Mouse (Mus musculus) midbrain, embryonic 16.5 days (tissue): ENCODE measurements around the gene Papln. TPM values are rescaled to one million over a fixed set of nuclear protein-coding genes. Genes with fewer than 3 reads are reported as not detected.

Source experiments
- ATAC-seq: fragments of 200-750 bp; cut with Nextera tagmentation; 2 replicates; pipeline ENCODE4 v1.8.0; 2017; ENCODE audit warnings: moderate TSS enrichment
- H3K27ac ChIP-seq: fragments of 300-500 bp; sonication (generic); 2 replicates; pipeline ENCODE4 v1.5.1; 2014; ENCODE audit warnings: mild to moderate bottlenecking, low read length, mixed read lengths
- H3K27me3 ChIP-seq: fragments of 300-500 bp; sonication (generic); 2 replicates; pipeline ENCODE4 v1.6.1; 2014; ENCODE audit warnings: low read depth, low read length, mixed read lengths; ENCODE audit not compliant: control insufficient read depth, insufficient read depth
- H3K36me3 ChIP-seq: fragments of 300-500 bp; sonication (generic); 2 replicates; pipeline ENCODE4 v1.6.1; 2014; ENCODE audit warnings: mild to moderate bottlenecking, low read length, moderate library complexity, mixed read lengths; ENCODE audit not compliant: control insufficient read depth, insufficient read depth
- H3K4me1 ChIP-seq: fragments of 300-500 bp; sonication (generic); 2 replicates; pipeline ENCODE4 v1.6.1; 2014; ENCODE audit warnings: mild to moderate bottlenecking, low read length, mixed read lengths; ENCODE audit not compliant: control insufficient read depth, insufficient read depth
- H3K4me2 ChIP-seq: fragments of 300-500 bp; sonication (generic); 2 replicates; pipeline ENCODE4 v1.6.1; 2014; ENCODE audit warnings: mild to moderate bottlenecking, low read length, mixed read lengths
- H3K4me3 ChIP-seq: fragments of 300-500 bp; sonication (generic); 2 replicates; pipeline ENCODE4 v1.5.1; 2014; ENCODE audit warnings: low read depth, mild to moderate bottlenecking, low read length, moderate library complexity, mixed read lengths
- H3K9ac ChIP-seq: fragments of 300-500 bp; sonication (generic); 2 replicates; pipeline ENCODE4 v1.6.1; 2014; ENCODE audit warnings: low read depth, low read length, mixed read lengths
- H3K9me3 ChIP-seq: fragments of 300-500 bp; sonication (generic); replicated peaks from 2 replicates; pipeline ENCODE4 v1.6.1; 2014; ENCODE audit warnings: mild to moderate bottlenecking, low read length, mixed read lengths; ENCODE audit not compliant: control insufficient read depth, poor library complexity, severe bottlenecking
- WGBS: fragments of 180-500 bp; shearing (Covaris S2); extraction: QIAGEN DNeasy Blood & Tissue Kit; methylation state at CpG from one replicate; pipeline ENCODE4 v1.1.7; 2014; 5-methylcytosine and 5-hydroxymethylcytosine counted together
- polyA plus RNA-seq: library from polyadenylated mRNA; unstranded; fragments of >200 nt; fragmentation: Nextera tagmentation; extraction: Ambion mirVana; gene quantifications from 2 replicates; pipeline ENCODE4 v1.2.1, GENCODE M21; 2015

The Papln gene
- polyA plus RNA-seq, 1 experiment from 2014 or later, result 0.16 TPM

DNA sequence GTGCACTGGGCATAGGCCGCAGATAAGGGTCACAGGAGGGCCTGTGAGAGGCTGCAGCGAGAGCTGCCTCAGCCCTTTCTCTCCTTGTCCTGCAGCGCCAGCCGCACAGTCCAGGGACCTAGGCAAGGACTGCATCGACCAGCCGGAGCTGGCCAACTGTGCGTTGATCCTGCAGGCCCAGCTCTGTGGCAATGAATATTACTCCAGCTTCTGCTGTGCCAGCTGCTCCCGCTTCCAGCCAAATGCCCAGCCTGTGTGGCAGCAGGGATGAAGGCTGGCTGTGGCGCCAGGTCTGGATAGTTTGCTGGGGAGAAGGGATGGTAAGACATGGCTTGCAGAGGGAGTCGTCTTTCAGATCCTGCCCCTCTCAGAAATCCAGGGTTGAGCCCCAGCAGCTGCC is 28.3 kb downstream of the Papln start:
- Histone ChIP-seq H3K9me3 (no peaks in the 10 kb centered on the region), H3K9ac (no peak overlapping the region), H3K27ac (no peak overlapping the region), H3K27me3 (no peaks in the 10 kb centered on the region), H3K4me2 (no peak overlapping the region), H3K4me3 (no peak overlapping the region), H3K36me3 (peaks cover 10% of the 10 kb centered on the region), H3K4me1 (peaks cover 3% of the 10 kb centered on the region)
- ATAC-seq, result no peak; the same call in 1 of the 2 replicates
- 75% methylated on average over 10 of the region's 10 CpGs for whole genome bisulfite sequencing

DNA sequence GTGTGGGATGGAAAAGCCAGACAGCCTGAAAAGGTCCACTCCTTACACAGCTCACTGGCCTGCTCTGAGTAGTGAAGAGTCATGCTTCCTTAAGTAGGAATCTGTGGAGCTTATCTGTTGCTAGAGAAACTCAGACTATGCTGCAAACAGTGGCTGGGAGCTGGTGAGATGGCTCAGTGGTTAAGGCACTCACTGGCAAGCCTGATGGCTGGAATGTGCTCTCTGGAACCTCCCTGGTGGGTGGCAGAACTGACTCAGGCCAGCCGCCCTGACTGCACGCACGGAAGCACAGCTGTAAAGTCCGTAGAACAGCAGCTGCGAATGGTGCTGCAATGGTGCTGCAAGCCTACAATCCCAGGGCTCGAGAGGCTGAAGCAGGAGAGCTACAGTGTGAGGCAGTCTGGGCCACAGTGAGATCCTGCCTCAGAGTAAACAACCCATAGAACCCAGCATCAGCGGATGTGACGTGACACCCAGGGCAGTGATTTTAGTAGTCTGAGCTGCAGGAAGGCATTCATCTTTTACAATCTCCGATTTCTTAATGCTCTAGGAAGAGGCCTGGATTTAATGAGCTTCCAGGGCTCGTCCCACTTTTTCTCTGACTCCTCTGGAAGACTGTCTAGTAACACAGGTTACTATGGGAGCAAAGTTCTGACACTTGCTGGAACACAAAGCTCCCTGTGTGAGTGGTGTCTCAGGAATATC is 29.4 kb downstream of the Papln start:
- Histone ChIP-seq H3K4me3 (no peak overlapping the region), H3K9me3 (no peaks in the 10 kb centered on the region), H3K27ac (no peak overlapping the region), H3K4me1 (peaks cover 3% of the 10 kb centered on the region), H3K4me2 (no peak overlapping the region), H3K27me3 (no peaks in the 10 kb centered on the region), H3K36me3 (peaks cover 13% of the 10 kb centered on the region), H3K9ac (no peak overlapping the region)
- 66% methylated on average over 10 of the region's 10 CpGs for WGBS
- ATAC-seq, result no peak

DNA sequence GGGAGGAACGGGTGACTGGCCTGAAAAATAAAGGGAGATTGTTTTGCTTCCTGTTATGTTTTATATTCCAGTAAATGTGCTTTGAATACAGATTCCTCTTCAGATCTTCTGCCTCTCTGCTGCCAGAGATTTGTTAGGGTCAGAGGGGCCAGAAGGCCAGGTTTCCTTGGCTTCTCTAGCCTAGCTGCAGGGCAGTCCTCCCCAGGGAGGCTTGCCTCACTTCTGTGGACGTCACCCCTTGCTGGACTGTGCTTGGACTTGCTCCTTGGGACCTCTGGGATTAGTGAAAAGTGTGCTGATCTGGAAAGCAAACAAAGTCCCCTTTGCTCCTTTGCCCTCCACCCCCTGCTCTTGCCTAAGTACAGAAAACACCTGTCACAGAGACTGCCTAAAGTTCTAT is 31.6 kb downstream of the Papln start:
- 53% methylated on average over 2 of the region's 2 CpGs for WGBS

DNA sequence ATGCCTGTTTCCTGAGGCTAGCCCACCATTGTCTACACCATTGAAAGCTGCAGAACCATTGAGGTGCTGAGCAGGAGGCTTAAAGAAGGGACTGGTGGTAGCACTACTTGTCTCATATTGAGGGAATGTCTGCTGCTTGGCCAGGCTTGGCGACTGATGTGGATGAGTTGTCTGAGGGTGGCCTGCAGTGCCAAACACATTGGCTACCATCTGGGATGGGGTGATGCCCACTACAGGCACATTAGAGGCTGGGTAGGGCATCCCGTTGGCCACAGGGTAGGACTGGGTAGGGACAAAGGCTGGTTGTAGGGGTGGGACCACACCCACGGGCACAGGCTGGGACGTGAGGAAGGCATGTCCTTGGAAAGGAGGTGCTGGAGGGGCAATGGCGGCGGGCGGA is 32.2 kb downstream of the Papln start:
- Histone ChIP-seq H3K36me3 (peaks cover 13% of the 10 kb centered on the region), H3K27ac (no peak overlapping the region), H3K27me3 (no peaks in the 10 kb centered on the region), H3K9ac (no peak overlapping the region), H3K4me1 (no peaks in the 10 kb centered on the region; the same call in 1 of the 2 replicates), H3K4me3 (no peak overlapping the region), H3K4me2 (no peak overlapping the region), H3K9me3 (no peaks in the 10 kb centered on the region)
- ATAC-seq, result no peak
- 93% methylated on average over 7 of the region's 7 CpGs for WGBS

More for the DNA sequence above, 31.6 kb downstream of the Papln start:
- Histone ChIP-seq H3K27ac (no peak overlapping the region), H3K4me3 (no peak overlapping the region), H3K27me3 (no peaks in the 10 kb centered on the region), H3K4me2 (no peak overlapping the region), H3K4me1 (no peaks in the 10 kb centered on the region; the same call in none of the 2 replicates), H3K36me3 (peaks cover 13% of the 10 kb centered on the region), H3K9me3 (no peaks in the 10 kb centered on the region), H3K9ac (no peak overlapping the region)
- ATAC-seq, result no peak

DNA sequence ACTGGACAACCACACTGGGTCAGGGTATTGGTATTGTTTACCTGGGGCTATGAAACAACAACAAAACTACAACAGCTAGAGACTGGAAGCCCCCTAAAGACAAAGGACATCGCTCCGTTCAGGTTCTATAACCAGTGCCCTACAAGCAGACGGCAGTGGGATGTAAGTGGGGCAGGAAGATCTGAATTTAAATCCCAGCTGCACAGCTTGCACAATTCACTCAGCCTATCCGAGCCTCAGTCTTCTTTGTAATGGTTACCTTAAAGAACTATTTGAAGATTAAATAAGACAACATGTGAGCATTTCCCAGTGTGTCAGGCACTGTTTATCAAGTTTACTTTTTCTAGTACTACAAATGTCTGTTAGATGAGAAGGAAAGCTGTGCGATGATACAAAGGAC is 34.9 kb downstream of the Papln start:
- Histone ChIP-seq H3K4me3 (no peak overlapping the region), H3K27me3 (no peaks in the 10 kb centered on the region), H3K27ac (no peak overlapping the region), H3K9ac (no peak overlapping the region), H3K9me3 (no peaks in the 10 kb centered on the region), H3K36me3 (peaks cover 13% of the 10 kb centered on the region), H3K4me1 (no peaks in the 10 kb centered on the region; the same call in 1 of the 2 replicates), H3K4me2 (no peak overlapping the region)
- ATAC-seq, result no peak
- 88% methylated on average over 5 of the region's 5 CpGs for WGBS

DNA sequence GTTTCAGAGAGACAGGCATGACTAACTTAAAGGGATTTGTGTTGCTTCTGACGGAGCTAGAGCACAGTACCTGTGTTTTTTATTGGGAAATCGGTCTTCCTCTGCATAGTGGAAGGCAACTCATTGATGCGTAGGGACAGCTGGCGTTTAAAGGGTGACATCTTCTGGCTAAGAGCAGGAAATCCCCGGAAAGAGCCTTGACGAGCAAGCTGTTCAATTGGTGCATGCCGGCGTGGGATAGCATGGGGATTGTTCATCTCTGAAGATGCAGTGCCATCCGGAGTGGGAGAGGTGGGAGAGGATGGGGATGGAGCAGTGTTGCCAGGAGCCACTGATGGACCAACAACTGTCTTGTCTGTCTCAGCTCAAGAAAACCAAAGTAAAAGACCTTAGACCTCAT is 37.5 kb downstream of the Papln start:
- no peak overlapping the region for H3K9ac ChIP-seq
- no peak overlapping the region for H3K4me3 ChIP-seq
- no peaks in the 10 kb centered on the region for H3K4me1 ChIP-seq
- no peak overlapping the region for H3K27ac ChIP-seq
- 37% methylated on average over 9 of the region's 9 CpGs for WGBS
- no peak overlapping the region for H3K4me2 ChIP-seq
- H3K9me3 ChIP-seq, result no peaks in the 10 kb centered on the region; the same call in 1 of the 2 replicates
- peaks cover 18% of the 10 kb centered on the region for H3K36me3 ChIP-seq
- H3K27me3 ChIP-seq, result no peaks in the 10 kb centered on the region
- ATAC-seq, result peak; percentile 60; the same call in 1 of the 2 replicates

DNA sequence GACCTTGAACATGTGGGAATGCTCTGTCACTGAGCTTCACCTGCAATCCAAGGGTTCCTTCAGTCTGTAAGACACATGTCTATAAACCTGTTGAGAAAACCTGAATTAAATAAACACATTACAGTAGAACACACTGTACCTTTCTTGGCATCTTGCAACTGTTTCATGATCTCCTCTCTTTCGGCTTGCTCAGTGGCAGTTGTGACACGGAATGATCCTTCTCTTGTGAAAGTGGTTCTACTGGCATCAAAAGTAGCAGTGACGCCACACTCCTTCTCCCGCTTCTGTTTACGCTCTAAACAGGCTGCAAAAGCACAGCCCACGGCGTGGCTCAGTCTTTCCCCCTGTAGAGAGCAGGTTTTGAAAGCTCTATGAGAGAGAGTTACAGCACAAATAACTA is 40.2 kb downstream of the Papln start:
- no peak for ATAC-seq
- H3K9ac ChIP-seq, result no peak overlapping the region
- no peaks in the 10 kb centered on the region for H3K27me3 ChIP-seq
- peaks cover 30% of the 10 kb centered on the region for H3K36me3 ChIP-seq
- WGBS, result 95% methylated on average over 7 of the region's 7 CpGs
- H3K27ac ChIP-seq, result no peak overlapping the region
- no peak overlapping the region for H3K4me2 ChIP-seq
- no peaks in the 10 kb centered on the region; the same call in 1 of the 2 replicates for H3K9me3 ChIP-seq
- no peak overlapping the region for H3K4me3 ChIP-seq
- no peaks in the 10 kb centered on the region for H3K4me1 ChIP-seq

DNA sequence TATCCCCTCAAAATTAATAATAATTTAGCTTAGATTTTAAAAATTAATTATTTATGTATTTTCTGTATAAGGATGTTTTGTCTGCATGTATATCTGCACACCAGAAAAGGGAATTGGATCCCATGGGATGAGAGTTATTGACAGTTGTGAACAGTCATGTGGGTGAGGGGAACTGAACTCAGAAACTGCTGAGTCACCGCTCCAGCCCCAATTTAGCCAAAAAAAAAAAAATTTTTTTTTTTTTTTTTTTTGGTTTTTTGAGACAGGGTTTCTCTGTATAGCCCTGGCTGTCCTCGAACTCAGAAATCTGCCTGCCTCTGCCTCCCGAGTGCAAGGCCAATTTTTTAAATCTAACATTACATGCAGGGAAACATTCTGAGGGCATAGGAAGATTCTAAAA is 48.5 kb downstream of the Papln start:
- no peak for ATAC-seq
- Histone ChIP-seq H3K9me3 (no peaks in the 10 kb centered on the region), H3K4me3 (no peak overlapping the region), H3K4me2 (no peak overlapping the region), H3K4me1 (no peaks in the 10 kb centered on the region), H3K9ac (no peak overlapping the region), H3K36me3 (peaks cover 6% of the 10 kb centered on the region; the same call in 1 of the 2 replicates), H3K27ac (no peak overlapping the region), H3K27me3 (no peaks in the 10 kb centered on the region)
- 94% methylated on average over 3 of the region's 3 CpGs for WGBS

DNA sequence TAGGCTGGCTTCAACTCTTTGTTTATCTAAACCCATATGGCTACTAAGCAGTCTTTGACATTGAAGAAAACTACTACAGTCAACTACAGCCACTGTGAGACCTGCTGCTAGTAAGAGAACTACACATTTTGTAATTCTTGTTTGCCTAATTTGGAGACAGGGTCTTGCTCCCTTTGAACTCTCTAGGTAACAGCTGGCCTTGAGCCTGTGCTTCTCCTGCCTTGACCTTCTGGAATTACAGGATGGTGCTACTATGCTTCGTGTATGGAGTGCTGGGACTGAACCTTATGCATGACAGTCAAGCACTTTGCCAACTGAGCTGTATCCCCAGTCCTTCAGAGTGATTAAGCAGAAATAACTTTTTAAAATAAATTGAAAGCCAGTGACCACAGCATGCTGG is 53.2 kb downstream of the Papln start:
- no peaks in the 10 kb centered on the region for H3K36me3 ChIP-seq
- no peak overlapping the region for H3K4me2 ChIP-seq
- H3K9ac ChIP-seq, result no peak overlapping the region
- no peaks in the 10 kb centered on the region for H3K27me3 ChIP-seq
- H3K9me3 ChIP-seq, result no peaks in the 10 kb centered on the region
- 79% methylated on average over 1 of the region's 1 CpGs for WGBS
- no peak overlapping the region for H3K4me3 ChIP-seq
- H3K4me1 ChIP-seq, result no peaks in the 10 kb centered on the region
- H3K27ac ChIP-seq, result no peak overlapping the region
- ATAC-seq, result no peak
